Mouse (Mus musculus) kidney, postnatal 0 days (tissue): ENCODE measurements around the gene Il9r. TPM values are rescaled to one million over a fixed set of nuclear protein-coding genes. Genes with fewer than 3 reads are reported as not detected.
A peak's percentile ranks its signal among the peaks of the same experiment; 100 is the strongest.

ENCODE experiments used
- ATAC-seq: fragments of 200-750 bp; cut with Nextera tagmentation; replicated peaks from 2 replicates; pipeline ENCODE4 v1.8.0; 2017; ENCODE audit warnings: low read depth, moderate number of reproducible peaks, moderate TSS enrichment, moderate library complexity; ENCODE audit not compliant: low FRiP score
- DNase-seq: peaks from one replicate; pipeline ENCODE4 v3.0.0-alpha.2; 2016; ENCODE audit warnings: low spot score
- H3K27ac ChIP-seq: fragments of 300-500 bp; sonication (generic); 2 replicates; pipeline ENCODE4 v1.5.1; 2014; ENCODE audit warnings: mild to moderate bottlenecking
- H3K27me3 ChIP-seq: fragments of 300-500 bp; sonication (generic); 2 replicates; pipeline ENCODE4 v1.6.1; 2014; ENCODE audit warnings: low read length, mixed read lengths; ENCODE audit not compliant: insufficient read depth
- H3K36me3 ChIP-seq: fragments of 300-500 bp; sonication (generic); 2 replicates; pipeline ENCODE4 v1.6.1; 2014; ENCODE audit warnings: low read length, mixed read lengths; ENCODE audit not compliant: insufficient read depth
- H3K4me1 ChIP-seq: fragments of 300-500 bp; sonication (generic); replicated peaks from 2 replicates; pipeline ENCODE4 v1.6.1; 2014; ENCODE audit warnings: antibody characterized with exemption, low read length, mixed read lengths; ENCODE audit not compliant: insufficient read depth
- H3K4me2 ChIP-seq: fragments of 300-500 bp; sonication (generic); 2 replicates; pipeline ENCODE4 v1.6.1; 2014; ENCODE audit warnings: mild to moderate bottlenecking, low read length, moderate library complexity, mixed read lengths
- H3K4me3 ChIP-seq: fragments of 300-500 bp; sonication (generic); replicated peaks from 2 replicates; pipeline ENCODE4 v1.5.1; 2014; ENCODE audit warnings: low read depth, low read length
- H3K9ac ChIP-seq: fragments of 300-500 bp; sonication (generic); 2 replicates; pipeline ENCODE4 v1.6.1; 2014; ENCODE audit warnings: low read depth, low read length
- H3K9me3 ChIP-seq: fragments of 300-500 bp; sonication (generic); replicated peaks from 2 replicates; pipeline ENCODE4 v1.6.1; 2016; ENCODE audit warnings: low read length, inconsistent platforms, mixed read lengths
- CTCF ChIP-seq: IDR thresholded peaks from 2 replicates; pipeline ENCODE4 v1.5.1; 2016; ENCODE audit warnings: antibody characterized with exemption, low read depth, mild to moderate bottlenecking, moderate library complexity
- WGBS: fragments of 180-500 bp; shearing (Covaris S2); extraction: QIAGEN DNeasy Blood & Tissue Kit; methylation state at CpG from one replicate; pipeline ENCODE4 v1.1.7; 2014; 5-methylcytosine and 5-hydroxymethylcytosine counted together
- polyA plus RNA-seq: library from polyadenylated mRNA; unstranded; fragments of >200 nt; fragmentation: Nextera tagmentation; extraction: Ambion mirVana; gene quantifications from 2 replicates; pipeline ENCODE4 v1.2.1, GENCODE M21; 2015

Il9r gene
- polyA plus RNA-seq, 1 experiment from 2014 or later, result not detected

GRCm38 (mm10) chr11:32196727-32197126 lies 3.4 kb downstream of the Il9r start:
- Histone ChIP-seq H3K27me3 (no peaks in the 10 kb centered on the region), H3K9ac (no peak overlapping the region), H3K9me3 (no peaks in the 10 kb centered on the region), H3K4me2 (no peak overlapping the region), H3K36me3 (no peaks in the 10 kb centered on the region), H3K4me3 (no peak overlapping the region), H3K27ac (no peak overlapping the region), H3K4me1 (no peaks in the 10 kb centered on the region)
- TF ChIP-seq CTCF, result no peak
- DNase-seq (no peak), ATAC-seq (no peak)
- WGBS, result 54% methylated on average over 6 of the region's 6 CpGs

DNA sequence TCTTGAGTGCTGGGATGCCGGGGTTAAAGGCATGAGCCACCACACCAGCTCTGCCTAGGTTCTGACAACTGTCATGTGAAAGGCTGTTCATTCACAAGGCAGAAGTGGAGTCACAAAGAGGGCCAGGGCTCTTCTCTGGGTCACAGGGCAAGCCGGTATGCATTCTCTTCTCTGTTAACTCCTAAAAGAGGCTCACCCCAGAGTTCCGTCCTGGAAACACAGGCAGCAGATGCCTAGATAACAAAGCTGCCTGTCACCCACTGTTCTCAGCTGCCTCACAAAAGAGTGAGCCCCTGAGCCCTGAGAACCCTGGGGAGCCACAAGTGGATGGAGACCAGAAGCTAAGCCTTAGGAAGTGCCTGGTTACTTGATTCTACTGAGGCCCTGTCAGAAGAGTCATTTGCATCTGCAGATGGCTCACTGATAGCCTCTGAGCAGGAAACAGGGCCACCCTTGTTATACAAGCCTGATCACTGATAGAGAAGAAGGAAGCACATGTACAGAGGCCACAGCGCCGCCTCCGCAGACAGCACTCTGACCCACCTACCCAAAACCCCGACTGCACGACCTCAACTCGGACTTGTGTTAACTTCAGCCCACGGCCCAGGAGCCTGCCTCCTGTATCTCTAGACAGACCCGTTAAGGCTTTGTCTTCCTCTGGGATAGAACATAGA lies 4.1 kb downstream of the Il9r start:
- no peaks in the 10 kb centered on the region for H3K9me3 ChIP-seq
- no peaks in the 10 kb centered on the region for H3K27me3 ChIP-seq
- no peak for TF ChIP-seq CTCF
- ATAC-seq (no peak), DNase-seq (no peak)
- 43% methylated on average over 11 of the region's 11 CpGs for WGBS
- H3K9ac ChIP-seq, result no peak overlapping the region
- no peak overlapping the region for H3K27ac ChIP-seq
- H3K4me1 ChIP-seq, result no peaks in the 10 kb centered on the region
- no peak overlapping the region for H3K4me2 ChIP-seq
- no peaks in the 10 kb centered on the region for H3K36me3 ChIP-seq
- H3K4me3 ChIP-seq, result no peak overlapping the region

GRCm38 (mm10) chr11:32194626-32195025 lies 5.5 kb downstream of the Il9r start:
- DNase-seq (no peak), ATAC-seq (no peak)
- TF ChIP-seq CTCF, result no peak
- Histone ChIP-seq H3K4me3 (no peak overlapping the region), H3K9ac (no peak overlapping the region), H3K27ac (no peak overlapping the region), H3K4me1 (no peaks in the 10 kb centered on the region), H3K4me2 (no peak overlapping the region), H3K36me3 (no peaks in the 10 kb centered on the region), H3K9me3 (no peaks in the 10 kb centered on the region), H3K27me3 (no peaks in the 10 kb centered on the region)
- WGBS, result 77% methylated on average over 5 of the region's 5 CpGs

DNA sequence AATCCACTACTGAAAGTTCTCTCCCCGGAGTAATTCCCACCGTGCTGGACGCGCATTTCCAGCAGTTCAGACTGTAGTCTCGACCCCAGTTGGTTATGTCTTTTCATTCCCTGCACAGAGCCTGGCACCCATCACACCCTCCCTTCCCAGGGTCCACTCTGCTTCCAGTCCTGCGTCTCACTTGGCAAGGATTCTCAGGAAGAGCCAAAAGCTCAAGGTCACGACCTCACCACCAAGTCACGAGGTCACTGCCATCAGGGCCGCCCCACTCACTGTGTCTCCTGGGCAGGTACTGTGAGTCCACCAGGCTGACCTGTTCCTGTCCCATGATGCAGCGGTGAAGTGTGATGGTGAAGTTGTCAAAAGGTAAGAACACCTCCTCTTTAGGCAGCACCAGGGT lies 6.0 kb downstream of the Il9r start:
- no peak for TF ChIP-seq CTCF
- 69% methylated on average over 10 of the region's 10 CpGs for WGBS
- Histone ChIP-seq H3K9ac (no peak overlapping the region), H3K4me3 (no peak overlapping the region), H3K36me3 (no peaks in the 10 kb centered on the region), H3K27ac (no peak overlapping the region), H3K4me1 (no peaks in the 10 kb centered on the region), H3K9me3 (no peaks in the 10 kb centered on the region), H3K4me2 (no peak overlapping the region), H3K27me3 (no peaks in the 10 kb centered on the region)
- DNase-seq (no peak), ATAC-seq (no peak)

DNA sequence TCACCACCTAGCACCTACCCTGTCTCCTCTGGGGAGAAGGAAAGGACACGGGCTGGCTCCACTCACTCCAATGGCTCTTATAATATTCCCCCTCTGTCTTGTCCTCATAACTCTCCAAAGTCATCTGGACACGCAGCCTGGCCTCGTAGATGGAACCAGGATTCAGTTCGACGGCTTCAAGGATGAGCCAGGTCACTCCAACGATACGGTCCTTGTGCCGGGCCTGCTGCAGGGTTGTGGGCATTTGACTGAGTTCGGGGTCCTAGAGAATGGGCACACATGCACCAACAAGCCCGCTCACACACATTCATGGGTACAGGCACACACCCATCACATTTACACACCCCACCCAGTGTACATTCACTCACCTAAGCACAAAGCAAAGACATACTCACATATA lies 6.9 kb downstream of the Il9r start:
- TF ChIP-seq CTCF, result no peak
- H3K9me3 ChIP-seq, result no peaks in the 10 kb centered on the region
- 79% methylated on average over 10 of the region's 10 CpGs for WGBS
- no peaks in the 10 kb centered on the region for H3K27me3 ChIP-seq
- H3K4me2 ChIP-seq, result no peak overlapping the region
- H3K36me3 ChIP-seq, result no peaks in the 10 kb centered on the region
- no peak for DNase-seq
- H3K4me1 ChIP-seq, result no peaks in the 10 kb centered on the region
- no peak for ATAC-seq
- H3K27ac ChIP-seq, result no peak overlapping the region
- H3K4me3 ChIP-seq, result no peak overlapping the region
- H3K9ac ChIP-seq, result no peak overlapping the region

DNA sequence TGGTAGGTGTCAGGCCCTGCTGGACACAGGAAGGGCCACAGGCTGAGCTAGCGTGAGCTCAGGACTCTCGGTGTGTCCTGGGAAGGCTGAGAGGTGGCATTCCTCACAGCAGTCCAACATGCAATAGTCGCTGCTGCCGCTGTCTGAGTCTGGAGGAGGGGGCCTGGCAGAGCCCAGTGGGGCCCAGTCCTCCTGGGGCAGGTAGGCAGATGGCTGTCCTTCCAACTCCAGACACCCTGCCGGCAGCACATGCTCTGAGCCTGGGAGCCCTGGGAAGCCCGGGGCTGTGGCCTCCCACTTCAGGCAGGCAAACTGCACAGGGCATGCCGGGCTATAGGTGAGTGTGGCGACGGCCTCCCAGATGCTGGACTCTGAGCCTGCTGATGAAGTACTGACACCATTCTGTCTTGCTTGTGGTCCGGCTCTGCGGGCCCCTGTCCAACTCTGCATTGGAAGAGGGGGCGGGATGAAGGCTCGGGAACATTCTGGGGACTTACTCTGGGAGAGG lies 9.4 kb downstream of the Il9r start:
- ATAC-seq, result no peak
- no peak overlapping the region for H3K4me3 ChIP-seq
- no peak overlapping the region for H3K4me2 ChIP-seq
- no peak overlapping the region for H3K27ac ChIP-seq
- WGBS, result 73% methylated on average over 13 of the region's 13 CpGs
- no peak for TF ChIP-seq CTCF
- H3K4me1 ChIP-seq, result no peaks in the 10 kb centered on the region
- H3K9me3 ChIP-seq, result no peaks in the 10 kb centered on the region
- no peak overlapping the region for H3K9ac ChIP-seq
- H3K36me3 ChIP-seq, result no peaks in the 10 kb centered on the region
- H3K27me3 ChIP-seq, result no peaks in the 10 kb centered on the region
- no peak for DNase-seq

GRCm38 (mm10) chr11:32190119-32190518 lies 10.0 kb downstream of the Il9r start:
- no peak for TF ChIP-seq CTCF
- DNase-seq (peak; percentile 18), ATAC-seq (no peak)
- Histone ChIP-seq H3K4me3 (no peak overlapping the region), H3K9me3 (no peaks in the 10 kb centered on the region), H3K4me2 (no peak overlapping the region), H3K9ac (no peak overlapping the region), H3K4me1 (no peaks in the 10 kb centered on the region), H3K27me3 (no peaks in the 10 kb centered on the region), H3K27ac (no peak overlapping the region), H3K36me3 (no peaks in the 10 kb centered on the region)
- 79% methylated on average over 9 of the region's 9 CpGs for WGBS
